Mouse (Mus musculus) heart, adult 2 months (tissue): ENCODE measurements around the gene Tcf7l2.

ENCODE experiments used
- CTCF ChIP-seq: fragments of 200-600 bp; IDR thresholded peaks from 2 replicates; pipeline ENCODE4 v1.8.1; 2022; ENCODE audit warnings: antibody characterized with exemption, mild to moderate bottlenecking, moderate library complexity
- POLR2A ChIP-seq: fragments of 200-500 bp; IDR thresholded peaks from 2 replicates; pipeline ENCODE4 v1.6.1; 2011; ENCODE audit warnings: mild to moderate bottlenecking, low read depth, low read length, control low read depth; ENCODE audit not compliant: insufficient read depth

- TF ChIP-seq POLR2A (no peak), CTCF (no peak)
Observed at GRCm38 (mm10) chr19:55915506-55915905, 173.9 kb downstream of the Tcf7l2 start.
